Mouse (Mus musculus): ENCODE results near the gene Frmd3.
A peak's percentile ranks its signal among the peaks of the same experiment; 100 is the strongest.

Gene Frmd3

DNA sequence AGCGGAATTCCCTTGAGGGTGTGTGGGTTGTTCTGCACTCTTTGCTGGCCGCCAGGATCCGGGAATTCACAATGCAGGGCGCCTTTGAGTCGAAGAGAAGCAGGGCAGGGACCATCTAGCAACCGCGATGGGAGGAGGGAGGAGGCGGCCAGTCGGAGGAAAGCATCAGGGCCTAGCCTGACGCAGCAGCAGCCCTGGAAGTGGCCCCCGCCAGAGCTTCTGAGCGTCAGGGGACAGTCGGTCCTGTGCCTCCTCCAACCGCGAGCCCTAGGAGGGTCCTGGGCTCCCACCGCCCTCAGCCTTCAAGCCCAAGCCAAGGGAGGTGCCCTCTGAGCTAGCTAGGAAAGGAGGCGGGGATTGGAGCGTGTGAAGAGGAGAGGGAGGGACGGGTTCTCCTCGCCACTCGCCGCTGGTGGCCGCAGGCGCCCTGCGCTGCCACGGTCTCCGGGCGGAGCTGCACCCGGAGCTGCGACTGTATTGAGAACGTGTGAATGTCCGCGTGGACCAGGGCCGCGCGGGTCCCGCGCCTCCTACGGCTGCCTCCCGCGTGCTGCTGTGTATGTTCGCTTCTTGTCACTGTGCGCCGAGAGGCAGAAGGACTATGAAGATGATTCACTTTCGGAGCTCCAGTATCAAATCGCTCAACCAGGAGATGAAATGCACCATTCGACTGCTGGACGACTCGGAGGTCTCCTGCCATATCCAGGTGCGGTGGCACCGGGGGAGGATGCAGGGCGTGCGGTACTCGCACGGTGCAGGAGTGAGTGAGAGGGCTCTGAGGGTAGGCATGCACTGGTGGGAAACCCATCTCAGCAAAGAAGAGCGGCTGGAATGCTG lies at the start of gene Frmd3:
Frmd3 (plus strand) TSS at position 232 of the 837 bp plus-strand sequence.
- DNase-seq: peak; percentile 87

DNA sequence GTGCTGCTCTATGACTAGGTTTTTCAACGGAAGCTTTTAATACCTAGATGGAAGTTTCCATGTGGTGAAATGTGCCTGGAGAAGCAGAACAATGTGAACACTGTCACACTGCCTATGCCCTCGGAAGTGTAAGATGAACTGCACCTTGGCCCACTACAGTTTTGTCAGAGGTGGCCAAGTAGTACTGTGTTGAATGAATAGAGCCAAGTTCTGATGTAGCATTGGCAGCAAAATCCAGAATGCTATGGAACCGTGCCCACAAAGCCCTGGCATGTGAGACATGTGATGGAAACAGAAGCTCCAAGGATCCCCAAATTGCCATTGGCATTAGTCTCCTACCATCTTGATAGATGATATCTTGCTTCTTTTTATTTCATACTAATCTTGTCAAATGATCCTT lies 32.8 kb upstream of the Frmd3 start:
- peak; percentile 87 for DNase-seq

DNA sequence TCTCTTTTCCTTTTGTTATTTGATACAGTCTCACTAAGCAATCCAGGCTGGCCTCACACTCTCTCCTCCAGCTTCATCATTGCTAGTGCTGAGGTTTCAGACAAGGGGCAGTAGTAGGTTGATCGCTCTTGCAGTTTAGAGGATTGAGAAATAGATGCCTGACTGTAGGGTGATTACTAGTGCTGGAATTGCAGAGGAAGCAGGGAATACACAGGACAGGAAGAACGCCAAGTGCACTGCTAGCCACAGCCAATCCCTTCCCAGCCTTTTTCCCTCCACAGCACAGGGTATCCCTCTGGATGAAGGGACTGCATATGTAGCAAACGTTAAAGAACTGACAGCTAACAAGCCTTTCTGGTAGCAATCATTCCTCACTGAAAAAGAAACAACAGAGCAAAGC lies 965 bp upstream of the Frmd3 start:
- DNase-seq: no peak

DNA sequence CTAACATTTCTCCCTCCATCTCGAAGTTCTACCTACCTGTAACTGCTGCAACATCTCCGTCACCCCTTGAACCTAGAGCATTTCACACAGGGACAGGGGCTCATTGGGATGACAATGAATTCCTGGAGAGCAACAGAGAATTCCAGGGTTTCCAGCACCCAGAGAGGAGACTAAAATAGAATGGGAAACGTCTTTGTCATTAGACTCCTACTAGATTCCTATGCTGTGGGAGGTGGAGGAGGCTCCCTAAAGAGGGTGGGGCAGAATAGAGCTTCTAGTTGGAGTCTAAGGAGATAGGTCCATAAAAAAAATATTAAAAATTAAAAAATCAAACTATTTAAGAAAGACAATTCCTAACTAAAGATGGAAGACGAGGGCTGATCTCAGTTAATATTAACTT lies 542 bp upstream of the Frmd3 start:
- DNase-seq: no peak

DNA sequence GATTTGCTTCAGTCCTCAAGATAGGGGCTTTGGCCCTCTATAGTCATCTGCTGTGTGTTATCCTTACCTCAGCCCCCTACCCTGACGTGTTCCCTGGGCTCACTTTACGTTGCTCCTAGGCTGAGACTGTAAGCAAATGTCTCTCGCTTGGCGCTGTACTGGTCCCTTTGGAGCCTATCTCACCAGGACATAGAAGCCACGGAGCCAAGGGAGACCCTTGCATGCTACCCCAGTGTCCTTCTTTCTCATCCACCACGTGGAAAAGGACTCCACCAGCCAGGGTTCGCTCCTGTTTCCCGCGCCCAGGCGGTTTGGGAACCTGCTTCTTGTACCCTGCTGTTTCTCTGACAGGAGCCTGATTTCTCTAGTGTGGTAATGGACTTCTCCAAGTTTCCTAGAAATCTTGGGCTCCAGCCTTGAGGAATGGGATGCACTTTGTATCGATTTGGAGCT lies 832 bp downstream of the Frmd3 start:
- no peak for DNase-seq

DNA sequence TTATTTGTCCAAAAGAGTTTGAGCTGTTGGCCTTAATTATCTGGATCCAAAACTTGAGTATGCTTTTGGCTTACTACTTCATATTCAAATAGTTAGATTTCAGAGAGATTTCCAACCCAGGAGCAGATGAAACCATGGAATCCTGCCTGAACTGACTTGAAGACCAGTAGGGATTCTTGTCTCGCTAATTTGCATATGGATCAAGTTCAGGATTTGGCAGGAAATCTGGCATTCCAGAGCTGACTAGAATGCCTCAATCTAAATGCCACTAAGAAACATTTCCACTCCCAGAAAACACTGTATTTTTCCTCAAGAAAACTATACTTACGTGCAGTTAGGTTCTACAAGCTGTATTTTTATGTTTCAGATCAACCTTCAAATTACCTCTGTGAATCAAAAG lies 6.8 kb downstream of the Frmd3 start:
- DNase-seq: no peak

DNA sequence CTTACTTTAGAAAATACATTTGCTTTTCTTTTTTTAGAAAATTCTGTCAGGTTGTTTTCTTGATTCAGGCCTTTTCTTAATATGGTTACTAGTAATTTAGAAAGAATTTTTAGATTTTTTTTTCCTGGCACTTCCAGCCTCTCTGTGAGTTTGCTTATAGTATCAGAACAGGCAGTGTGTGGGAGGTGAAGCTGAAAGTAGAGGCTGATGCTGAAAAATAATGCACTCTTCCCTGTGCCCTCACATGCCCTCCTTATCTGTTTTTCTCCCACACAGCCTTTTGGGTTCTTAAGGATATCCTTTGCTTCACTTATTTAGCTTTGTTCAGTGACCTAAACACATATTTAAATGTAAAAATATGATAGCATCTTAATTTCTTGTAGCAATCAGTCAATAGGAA lies 30.0 kb downstream of the Frmd3 start:
- DNase-seq: no peak

DNA sequence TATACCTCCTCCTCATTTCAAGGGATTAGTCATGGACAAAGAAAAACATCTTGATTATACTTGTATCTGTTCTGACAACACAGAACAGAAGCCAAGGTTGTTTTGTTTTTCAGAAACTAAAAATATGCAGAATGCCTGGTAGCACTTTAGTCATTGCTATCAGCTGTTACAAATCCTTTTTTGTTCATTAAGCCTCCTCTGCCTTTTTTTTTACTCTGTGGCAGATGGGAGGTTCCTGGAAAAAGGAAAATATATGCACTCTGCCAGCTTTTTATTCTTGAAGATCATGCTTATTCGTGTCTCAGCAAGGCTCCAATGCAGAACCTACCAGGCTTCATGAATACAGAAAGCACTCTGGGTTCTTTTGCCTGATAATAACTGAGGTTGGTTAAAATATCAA lies 38.5 kb downstream of the Frmd3 start:
- no peak for DNase-seq

DNA sequence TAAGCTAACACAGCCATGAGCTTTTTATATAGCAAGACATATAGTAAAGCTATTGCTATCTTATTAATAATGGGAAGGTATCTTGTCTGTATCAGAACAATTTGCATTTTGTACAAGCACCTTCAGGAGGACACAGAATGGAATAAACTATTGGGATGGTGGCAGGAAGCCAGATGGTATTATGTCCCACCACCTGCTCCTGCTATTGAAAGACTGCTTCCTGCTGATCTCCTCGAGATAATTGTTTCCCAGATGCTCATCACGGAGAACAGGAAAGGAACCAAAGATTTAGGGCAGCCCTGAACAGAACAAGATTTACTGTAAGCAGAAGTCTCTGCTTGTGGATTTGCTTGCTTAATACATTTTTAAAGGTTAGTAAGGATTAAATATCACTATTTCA lies 63.5 kb downstream of the Frmd3 start:
- no peak for DNase-seq

DNA sequence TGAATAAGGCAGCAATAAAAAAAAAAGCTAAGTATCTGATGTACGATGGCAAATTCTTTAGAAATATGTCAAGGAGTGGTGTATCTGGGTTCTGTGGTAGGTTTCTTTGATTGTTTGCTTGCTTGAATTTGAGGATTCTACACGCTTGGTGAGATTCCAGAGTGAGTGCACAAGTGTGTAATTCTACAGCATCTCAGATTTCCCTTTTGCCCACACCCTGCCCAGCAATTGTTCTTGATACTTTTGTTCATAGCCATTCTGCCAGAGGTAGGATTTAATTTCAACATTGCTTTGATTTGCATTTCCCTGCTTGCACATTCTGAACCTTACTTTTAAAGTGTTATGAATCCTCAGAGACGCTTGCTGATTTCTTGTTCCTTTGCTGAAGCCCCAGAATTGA lies 97.6 kb downstream of the Frmd3 start:
- DNase-seq: no peak

DNA sequence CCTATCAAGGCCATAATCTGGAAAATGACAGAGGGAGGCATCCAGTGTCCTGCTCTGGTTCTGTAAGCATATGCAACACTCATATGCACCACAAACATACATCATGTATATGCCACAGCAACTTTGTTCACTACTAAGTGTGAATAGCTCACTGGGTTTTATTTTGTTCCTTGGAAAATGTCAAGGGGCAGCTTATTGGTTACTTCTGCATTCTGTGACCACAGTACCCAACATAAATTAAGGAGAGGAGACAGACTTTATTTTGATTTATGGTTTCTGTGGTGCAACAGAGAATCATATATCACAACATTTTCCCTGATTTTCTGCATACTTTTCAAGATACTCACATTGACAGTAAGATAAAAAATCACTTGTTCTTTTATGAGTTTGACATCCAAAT lies 178.3 kb downstream of the Frmd3 start:
- DNase-seq: no peak

DNA sequence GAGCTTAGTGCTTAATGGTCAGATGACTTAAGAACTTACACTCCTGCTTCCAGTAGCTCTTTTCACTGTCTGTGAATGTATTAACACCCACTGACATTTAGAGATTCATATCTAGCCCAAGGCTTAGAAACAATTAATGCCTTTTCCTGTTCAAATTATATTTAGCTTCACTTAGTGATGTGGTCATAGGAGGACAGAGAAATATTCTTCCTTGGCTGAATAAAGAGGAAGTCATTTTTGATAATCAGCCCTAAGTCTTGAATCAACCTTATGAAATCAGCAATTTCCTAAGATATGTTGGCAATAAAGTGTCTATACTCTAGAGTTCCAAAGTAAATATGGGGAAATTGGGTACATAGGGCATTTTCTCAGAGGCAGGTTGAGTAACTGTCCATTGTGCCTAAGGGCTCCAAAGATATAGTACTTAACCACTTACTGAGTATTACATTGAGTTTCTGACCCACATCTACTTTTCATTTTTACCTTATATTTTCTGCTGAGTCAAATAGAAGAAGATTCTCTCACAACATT lies 188.1 kb downstream of the Frmd3 start:
- no peak for DNase-seq

DNA sequence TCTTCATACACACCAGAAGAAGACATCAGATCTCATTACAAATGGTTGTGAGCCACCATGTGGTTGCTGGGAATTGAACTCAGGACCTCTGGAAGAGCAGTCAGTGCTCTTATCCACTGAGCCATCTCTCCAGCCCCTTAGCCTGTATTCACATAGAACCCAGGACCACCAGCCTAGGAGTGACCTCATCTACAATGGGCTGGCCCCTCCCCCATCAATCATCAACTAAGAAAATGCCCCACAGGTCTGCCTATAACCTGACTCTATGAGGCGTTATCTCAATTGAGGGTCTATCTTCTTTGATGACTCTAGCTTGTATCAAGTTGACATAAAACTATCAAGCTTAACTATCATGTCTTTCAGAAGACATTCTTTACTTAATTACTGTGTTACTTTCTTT lies 208.5 kb downstream of the Frmd3 start:
- peak; percentile 28 for DNase-seq

DNA sequence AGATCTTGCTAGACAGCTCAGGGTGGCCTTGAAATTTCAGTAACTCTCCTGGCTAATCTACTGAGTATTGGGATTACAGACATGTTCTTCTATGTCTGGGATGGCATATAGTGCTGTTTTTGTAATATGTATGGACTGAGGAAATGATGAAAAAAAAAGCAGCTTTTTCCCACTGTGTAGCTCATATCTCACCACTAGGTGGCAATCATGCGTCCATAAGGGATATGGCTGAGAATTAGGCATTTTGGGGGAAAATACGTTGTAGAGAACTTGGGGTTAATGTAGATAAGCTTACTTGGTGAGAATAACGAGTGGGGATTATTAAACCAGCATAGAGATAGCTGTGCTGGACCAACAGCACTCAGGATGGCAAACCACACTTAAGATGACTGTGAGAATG lies 209.1 kb downstream of the Frmd3 start:
- DNase-seq: peak; percentile 25

DNA sequence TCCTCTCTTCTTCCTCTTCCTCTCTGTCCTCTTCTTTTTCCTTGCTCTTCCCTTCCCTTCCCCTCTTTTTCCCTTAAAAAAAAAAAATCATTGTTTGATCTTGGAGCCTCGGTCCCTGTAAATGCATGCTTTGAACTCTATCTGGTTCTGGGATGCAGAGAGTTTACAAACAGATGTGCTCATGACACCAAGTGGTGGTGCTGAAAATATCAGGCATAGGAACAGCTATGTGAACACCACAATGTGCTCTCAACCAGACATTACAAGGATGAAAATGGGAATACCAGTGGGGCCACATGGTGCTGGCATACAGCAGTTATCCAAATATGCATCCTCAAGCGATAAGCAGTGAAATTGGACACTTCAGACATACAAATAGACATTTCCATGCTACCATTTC lies 211.0 kb downstream of the Frmd3 start:
- DNase-seq: peak; percentile 22

DNA sequence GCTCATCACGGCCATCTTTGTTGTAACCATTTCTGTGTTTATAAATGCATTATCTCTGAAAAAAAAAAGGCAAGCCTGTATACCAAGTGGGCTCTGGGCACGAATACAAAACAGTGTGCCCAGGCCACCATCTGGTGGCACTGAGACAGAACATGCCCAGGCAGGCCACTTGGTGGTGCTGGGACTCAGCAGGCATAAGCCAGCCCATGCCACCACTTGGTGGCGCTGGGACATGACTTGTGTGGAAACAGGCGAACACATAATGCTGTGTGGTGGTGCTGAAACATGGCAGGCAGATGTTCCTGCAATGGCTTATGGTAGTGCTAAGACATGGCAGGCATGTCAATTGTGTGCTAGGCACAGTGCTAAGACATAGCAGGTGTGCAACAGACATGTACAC lies 217.8 kb downstream of the Frmd3 start:
- DNase-seq: no peak

DNA sequence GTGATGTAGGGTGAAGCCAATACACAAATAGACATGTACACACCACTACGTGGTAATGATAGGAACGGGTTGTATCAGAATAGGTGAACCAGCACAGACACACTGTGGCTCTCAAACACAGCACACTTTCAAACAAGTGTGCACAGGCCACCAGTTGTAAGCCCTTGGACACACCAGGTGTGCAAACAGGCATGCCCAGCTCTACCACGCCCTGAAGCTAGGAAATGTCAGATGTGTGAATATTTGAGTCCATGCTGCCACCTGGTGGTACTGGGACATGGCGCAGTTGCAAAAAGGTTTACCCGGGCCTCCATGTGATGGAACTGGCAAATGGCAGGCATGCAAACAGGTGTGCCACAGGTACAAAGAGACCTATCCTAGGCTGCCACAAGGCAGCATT lies 218.2 kb downstream of the Frmd3 start:
- peak; percentile 91 for DNase-seq

DNA sequence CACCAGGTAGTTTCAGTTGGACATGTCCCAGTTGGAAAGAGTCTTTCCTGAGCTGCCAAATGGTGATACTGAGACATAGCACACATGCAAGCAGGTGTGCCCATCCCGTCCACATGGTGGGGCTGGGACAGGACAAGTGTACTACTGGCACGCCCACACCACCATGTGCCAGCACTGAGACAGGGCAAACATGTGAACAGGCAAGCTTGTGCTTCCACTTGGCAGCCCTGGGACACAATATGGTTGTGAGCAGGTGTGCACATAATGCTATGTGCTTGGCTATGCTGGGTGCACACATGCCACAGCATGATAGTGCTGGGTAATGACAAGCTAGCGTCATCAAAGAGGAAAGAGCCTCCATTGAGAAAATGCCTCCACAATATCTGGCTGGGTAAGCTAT lies 220.3 kb downstream of the Frmd3 start:
- DNase-seq: no peak

DNA sequence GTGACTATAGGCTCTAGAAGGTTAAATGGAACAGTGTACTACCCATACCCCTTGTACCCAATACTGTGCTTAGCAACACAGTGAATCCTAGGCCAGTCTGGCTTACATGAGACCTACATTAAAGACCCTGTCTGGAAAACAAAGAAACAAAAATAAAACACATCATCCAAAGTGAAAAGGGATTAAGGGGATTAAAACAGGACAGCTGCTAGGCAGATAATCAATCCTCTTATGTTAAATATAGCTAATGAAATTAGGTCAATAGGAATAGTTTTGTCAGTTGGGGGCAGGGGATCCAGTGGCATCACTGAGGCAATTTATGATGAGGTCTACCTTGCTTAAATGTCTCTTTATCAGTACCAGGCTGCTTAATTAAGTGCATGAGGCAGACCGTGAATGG lies 228.9 kb downstream of the Frmd3 start, which contains the start of gene Kdm4c:
Kdm4c (plus strand) TSS at position 322 of the 400 bp plus-strand sequence.
- no peak for DNase-seq

Data from heart, adult 11 months (tissue).